Mouse (Mus musculus) erythroblast, embryonic 14.5 days (primary cell): Measurements from ENCODE around the gene Sptb.

Experiments used
- GATA1 ChIP-seq: IDR thresholded peaks from 2 replicates; pipeline ENCODE4 v1.6.1; 2012; ENCODE audit warnings: low read length, inconsistent platforms, mixed read lengths
- TAL1 ChIP-seq: IDR thresholded peaks from 3 replicates; pipeline ENCODE4 v1.6.1; 2012; ENCODE audit warnings: low read length, inconsistent platforms, mixed read lengths

- no peak for TF ChIP-seq GATA1
- TF ChIP-seq TAL1 = no peak
Observed at GRCm38 (mm10) chr12:76576806-76577205, 133.5 kb downstream of the Sptb start.
